Mouse (Mus musculus) embryonic stem cell, embryonic (primary cell): ENCODE results near the gene Rab13.

Experiments used
- CTCF ChIA-PET, 4 experiments: fragments of 300-600 bp in 2 of 4; fragments of 350-600 bp in 2 of 4; sonication (Branson Sonifier 250); formaldehyde crosslinking; loops; one replicate each; lab custom pipeline; 2022; ENCODE audit warnings: inconsistent platforms in 2 of 4; lab: Charles Lee
- POLR2A ChIA-PET, 4 experiments: fragments of 300-600 bp in 2 of 4; fragments of 350-600 bp in 2 of 4; sonication (Branson Sonifier 250); formaldehyde crosslinking; loops; one replicate each; lab custom pipeline; 2022; ENCODE audit warnings: antibody characterized with exemption in 4 of 4, inconsistent platforms in 1 of 4; lab: Charles Lee

The Rab13 gene

GRCm38 (mm10) chr3:90213377-90213866 lies at the start of gene Rab13, which contains the start of gene Rps27:
Gene Rab13, plus strand, starts transcription at chr3:90213695.
Gene Rps27, minus strand, starts transcription at chr3:90213651.
- ChIA-PET POLR2A (interaction anchor here (0.6 to 13.1 kb wide), 116 partner anchors 8 to 431 kb away, joined by 3 to 150 read pairs (median 4); partner anchors contain the start of genes Dennd4b (in 3 of the 4), Gatad2b (in 3 of the 4), Hax1 (in 3 of the 4) and Jtb (in 3 of the 4)), CTCF (interaction anchor here in 2 of 4 experiments (0.7 to 1.1 kb wide), 2 partner anchors 9 to 35 kb away, joined by 3 to 4 read pairs; partner anchors contain the start of gene Slc39a1 (in 1 of the 2))

- ChIA-PET POLR2A (interaction anchor here in 2 of 4 experiments (0.5 to 1.3 kb wide), 2 partner anchors 11 to 963 kb away, joined by 3 read pairs; no protein-coding TSS in a partner anchor), CTCF (interaction anchor here in 1 of 4 experiments (1.4 kb wide), 1 partner anchor 194 kb away, joined by 4 read pairs; no protein-coding TSS in a partner anchor)
Measured at GRCm38 (mm10) chr3:90179566-90179965, 33.9 kb upstream of the Rab13 start.

- CTCF ChIA-PET = interaction anchor here in 1 of 4 experiments (0.6 kb wide), 1 partner anchor 1907 kb away, joined by 3 read pairs; no protein-coding TSS in a partner anchor
Measured at GRCm38 (mm10) chr3:90183581-90183980, 29.9 kb upstream of the Rab13 start.

GRCm38 (mm10) chr3:90190859-90191510 lies 22.5 kb upstream of the Rab13 start:
- ChIA-PET POLR2A (interaction anchor here in 3 of 4 experiments (0.6 to 2.2 kb wide), 9 partner anchors 11 to 192 kb away, joined by 3 to 11 read pairs (median 3); partner anchors contain the start of genes Hax1 (in 1 of the 3), Rab13 (in 1 of the 3) and Rps27 (in 1 of the 3)), CTCF (interaction anchor here in 1 of 4 experiments (0.6 kb wide), 1 partner anchor 93 kb away, joined by 3 read pairs; no protein-coding TSS in a partner anchor)

More at GRCm38 (mm10) chr3:90183581-90183980, 29.9 kb upstream of the Rab13 start:
- POLR2A ChIA-PET = interaction anchor here in 1 of 4 experiments (0.6 kb wide), 2 partner anchors 20 to 60 kb away, joined by 3 to 4 read pairs; no protein-coding TSS in a partner anchor

- ChIA-PET CTCF (interaction anchor here in 1 of 4 experiments (1.1 to 1.7 kb wide), 2 partner anchors 58 to 117 kb away, joined by 3 read pairs; no protein-coding TSS in a partner anchor), POLR2A (interaction anchor here in 1 of 4 experiments (6.7 kb wide), 1 partner anchor 12 kb away, joined by 42 read pairs; no protein-coding TSS in a partner anchor)
Measured at GRCm38 (mm10) chr3:90194759-90195158, 18.7 kb upstream of the Rab13 start.

GRCm38 (mm10) chr3:90195644-90196043 lies 17.9 kb upstream of the Rab13 start:
- CTCF ChIA-PET = interaction anchor here in 2 of 4 experiments (0.6 to 1.7 kb wide), 3 partner anchors 59 to 408 kb away, joined by 3 read pairs; partner anchors contain the start of gene S100a4 (in 1 of the 2)
- POLR2A ChIA-PET = interaction anchor here in 2 of 4 experiments (0.6 to 6.7 kb wide), 5 partner anchors 11 to 739 kb away, joined by 3 to 42 read pairs (median 4); partner anchors contain the start of gene Gatad2b (in 1 of the 2)

- CTCF ChIA-PET = interaction anchor here in 2 of 4 experiments (0.6 to 1.2 kb wide), 2 partner anchors 61 to 83 kb away, joined by 3 to 6 read pairs; no protein-coding TSS in a partner anchor
- POLR2A ChIA-PET = interaction anchor here in 3 of 4 experiments (0.6 to 8.6 kb wide), 9 partner anchors 9 to 247 kb away, joined by 3 to 86 read pairs (median 5); partner anchors contain the start of genes Rab13 (in 2 of the 3) and Rps27 (in 2 of the 3)
Measured at GRCm38 (mm10) chr3:90197548-90197947, 15.9 kb upstream of the Rab13 start.

GRCm38 (mm10) chr3:90202884-90203283 lies 10.6 kb upstream of the Rab13 start:
- CTCF ChIA-PET = interaction anchor here in 2 of 4 experiments (0.6 to 0.9 kb wide), 2 partner anchors 26 to 67 kb away, joined by 3 read pairs; no protein-coding TSS in a partner anchor
- POLR2A ChIA-PET = interaction anchor here in 2 of 4 experiments (0.6 to 8.6 kb wide), 7 partner anchors 9 to 123 kb away, joined by 3 to 86 read pairs (median 7); partner anchors contain the start of genes Rab13 (in 2 of the 2) and Rps27 (in 2 of the 2)

- ChIA-PET CTCF (interaction anchor here in 2 of 4 experiments (0.6 to 0.9 kb wide), 2 partner anchors 27 to 67 kb away, joined by 3 read pairs; no protein-coding TSS in a partner anchor), POLR2A (interaction anchor here in 3 of 4 experiments (0.5 to 8.6 kb wide), 12 partner anchors 8 to 275 kb away, joined by 3 to 86 read pairs (median 4); partner anchors contain the start of genes Rab13 (in 2 of the 3) and Rps27 (in 2 of the 3))
Measured at GRCm38 (mm10) chr3:90203619-90204018, 9.9 kb upstream of the Rab13 start.

GRCm38 (mm10) chr3:90204582-90204981 lies 8.9 kb upstream of the Rab13 start:
- CTCF ChIA-PET = interaction anchor here (0.6 to 3.1 kb wide), 9 partner anchors 9 to 157 kb away, joined by 3 to 11 read pairs (median 4); partner anchors contain the start of genes Rab13 (in 1 of the 4) and Rps27 (in 1 of the 4)
- POLR2A ChIA-PET = interaction anchor here in 3 of 4 experiments (0.9 to 8.6 kb wide), 7 partner anchors 7 to 236 kb away, joined by 3 to 86 read pairs (median 4); partner anchors contain the start of genes Rab13 (in 2 of the 3) and Rps27 (in 2 of the 3)

GRCm38 (mm10) chr3:90208662-90209061 lies 4.8 kb upstream of the Rab13 start:
- ChIA-PET CTCF (no interaction called here), POLR2A (interaction anchor here in 3 of 4 experiments (0.6 to 13.1 kb wide), 13 partner anchors 8 to 121 kb away, joined by 3 to 150 read pairs (median 7); partner anchors contain the start of gene Jtb (in 1 of the 3))

GRCm38 (mm10) chr3:90209908-90210566 lies 3.5 kb upstream of the Rab13 start:
- POLR2A ChIA-PET = interaction anchor here (0.7 to 13.1 kb wide), 31 partner anchors 10 to 444 kb away, joined by 3 to 150 read pairs (median 5); partner anchors contain the start of genes Jtb (in 3 of the 4), Creb3l4 (in 2 of the 4), Dennd4b (in 2 of the 4) and Gatad2b (in 1 of the 4)
- CTCF ChIA-PET = interaction anchor here in 1 of 4 experiments (0.6 kb wide), 1 partner anchor 103 kb away, joined by 3 read pairs; no protein-coding TSS in a partner anchor

- ChIA-PET CTCF (interaction anchor here in 1 of 4 experiments (1.6 kb wide), 1 partner anchor 9 kb away, joined by 4 read pairs; no protein-coding TSS in a partner anchor), POLR2A (interaction anchor here (0.5 to 13.1 kb wide), 66 partner anchors 9 to 637 kb away, joined by 3 to 150 read pairs (median 4); partner anchors contain the start of genes Jtb (in 3 of the 4), Dennd4b (in 2 of the 4), Slc39a1 (in 2 of the 4) and Creb3l4 (in 1 of the 4))
Measured at GRCm38 (mm10) chr3:90211475-90212398, 1.8 kb upstream of the Rab13 start.

GRCm38 (mm10) chr3:90212723-90213122 lies 772 bp upstream of the Rab13 start:
- CTCF ChIA-PET = interaction anchor here in 1 of 4 experiments (1.1 kb wide), 1 partner anchor 35 kb away, joined by 3 read pairs; the partner anchor contains the start of gene Slc39a1
- POLR2A ChIA-PET = interaction anchor here in 3 of 4 experiments (0.6 to 13.1 kb wide), 73 partner anchors 8 to 638 kb away, joined by 3 to 150 read pairs (median 5); partner anchors contain the start of genes Gatad2b (in 3 of the 3), Jtb (in 3 of the 3), Slc39a1 (in 3 of the 3) and Creb3l4 (in 2 of the 3)
